Mouse (Mus musculus): Measurements from ENCODE around the gene Ndp. TPM values are rescaled to one million over a fixed set of nuclear protein-coding genes. Genes with fewer than 3 reads are reported as not detected.

Gene Ndp
- polyA plus RNA-seq, 1 experiment from 2014 or later = 9.4 TPM

GRCm38 (mm10) chrX:16894377-16895175 lies 17.0 kb downstream of the Ndp start:
- no peak overlapping the region for H3K4me2 ChIP-seq (ENCODE audit: low read length)
- H3K9ac ChIP-seq (replicated peaks; ENCODE audit: low read length) = no peak overlapping the region
- DNase-seq = peak; percentile 83
- H3K36me3 ChIP-seq (ENCODE audit: control insufficient read depth, insufficient read depth, low read length) = no peaks in the 10 kb centered on the region
- ATAC-seq (ENCODE audit: low FRiP score, low TSS enrichment) = peak; percentile 91
- H3K4me3 ChIP-seq (replicated peaks; ENCODE audit: low read depth, low read length) = no peak overlapping the region
- no peaks in the 10 kb centered on the region for H3K27me3 ChIP-seq (ENCODE audit: control insufficient read depth, insufficient read depth, low read length)
- no peaks in the 10 kb centered on the region for H3K4me1 ChIP-seq (ENCODE audit: control insufficient read depth, insufficient read depth, low read length)
- H3K9me3 ChIP-seq (ENCODE audit: control insufficient read depth, low read length) = no peaks in the 10 kb centered on the region
- H3K27ac ChIP-seq (replicated peaks; ENCODE audit: low read depth, low read length) = peak overlapping the region; percentile 49; the same call in 1 of the 2 replicates
- WGBS = 31% methylated on average over 5 of the region's 5 CpGs

GRCm38 (mm10) chrX:16867640-16868314 lies 43.8 kb downstream of the Ndp start:
- no peak for ATAC-seq (ENCODE audit: low FRiP score, low TSS enrichment)
- H3K27me3 ChIP-seq (ENCODE audit: control insufficient read depth, insufficient read depth, low read length) = no peaks in the 10 kb centered on the region
- no peaks in the 10 kb centered on the region for H3K36me3 ChIP-seq (ENCODE audit: control insufficient read depth, insufficient read depth, low read length)
- H3K9ac ChIP-seq (replicated peaks; ENCODE audit: low read length) = no peak overlapping the region
- H3K27ac ChIP-seq (replicated peaks; ENCODE audit: low read depth, low read length) = no peak overlapping the region
- H3K4me2 ChIP-seq (ENCODE audit: low read length) = no peak overlapping the region
- H3K4me3 ChIP-seq (replicated peaks; ENCODE audit: low read depth, low read length) = no peak overlapping the region
- no peaks in the 10 kb centered on the region for H3K4me1 ChIP-seq (ENCODE audit: control insufficient read depth, insufficient read depth, low read length)
- H3K9me3 ChIP-seq (ENCODE audit: control insufficient read depth, low read length) = no peaks in the 10 kb centered on the region
- DNase-seq = peak; percentile 46

GRCm38 (mm10) chrX:16860244-16860643 lies 51.3 kb downstream of the Ndp start:
- Histone ChIP-seq H3K4me3 (replicated peaks; ENCODE audit: low read depth, low read length) (no peak overlapping the region), H3K9ac (replicated peaks; ENCODE audit: low read length) (no peak overlapping the region), H3K9me3 (ENCODE audit: control insufficient read depth, low read length) (no peaks in the 10 kb centered on the region), H3K4me2 (ENCODE audit: low read length) (no peak overlapping the region), H3K4me1 (ENCODE audit: control insufficient read depth, insufficient read depth, low read length) (no peaks in the 10 kb centered on the region), H3K36me3 (ENCODE audit: control insufficient read depth, insufficient read depth, low read length) (no peaks in the 10 kb centered on the region), H3K27ac (replicated peaks; ENCODE audit: low read depth, low read length) (no peak overlapping the region), H3K27me3 (ENCODE audit: control insufficient read depth, insufficient read depth, low read length) (no peaks in the 10 kb centered on the region)
- DNase-seq (peak; percentile 14), ATAC-seq (ENCODE audit: low FRiP score, low TSS enrichment) (no peak)

GRCm38 (mm10) chrX:16846034-16846433 lies 65.5 kb downstream of the Ndp start:
- Histone ChIP-seq H3K27me3 (ENCODE audit: control insufficient read depth, insufficient read depth, low read length) (no peaks in the 10 kb centered on the region), H3K27ac (replicated peaks; ENCODE audit: low read depth, low read length) (no peak overlapping the region), H3K36me3 (ENCODE audit: control insufficient read depth, insufficient read depth, low read length) (no peaks in the 10 kb centered on the region), H3K4me2 (ENCODE audit: low read length) (no peak overlapping the region), H3K9ac (replicated peaks; ENCODE audit: low read length) (no peak overlapping the region), H3K9me3 (ENCODE audit: control insufficient read depth, low read length) (no peaks in the 10 kb centered on the region), H3K4me1 (ENCODE audit: control insufficient read depth, insufficient read depth, low read length) (no peaks in the 10 kb centered on the region), H3K4me3 (replicated peaks; ENCODE audit: low read depth, low read length) (no peak overlapping the region)
- WGBS = 95% methylated on average over 2 of the region's 2 CpGs
- no peak for ATAC-seq (ENCODE audit: low FRiP score, low TSS enrichment)
- no peak for DNase-seq

GRCm38 (mm10) chrX:16841443-16841842 lies 70.1 kb downstream of the Ndp start:
- Histone ChIP-seq H3K9ac (replicated peaks; ENCODE audit: low read length) (no peak overlapping the region), H3K27me3 (ENCODE audit: control insufficient read depth, insufficient read depth, low read length) (no peaks in the 10 kb centered on the region), H3K27ac (replicated peaks; ENCODE audit: low read depth, low read length) (no peak overlapping the region), H3K4me2 (ENCODE audit: low read length) (no peak overlapping the region), H3K4me3 (replicated peaks; ENCODE audit: low read depth, low read length) (no peak overlapping the region), H3K4me1 (ENCODE audit: control insufficient read depth, insufficient read depth, low read length) (no peaks in the 10 kb centered on the region), H3K36me3 (ENCODE audit: control insufficient read depth, insufficient read depth, low read length) (no peaks in the 10 kb centered on the region), H3K9me3 (ENCODE audit: control insufficient read depth, low read length) (no peaks in the 10 kb centered on the region)
- DNase-seq = no peak
- 84% methylated on average over 2 of the region's 2 CpGs for WGBS
- ATAC-seq (ENCODE audit: low FRiP score, low TSS enrichment) = no peak

- Histone ChIP-seq H3K9me3 (ENCODE audit: control insufficient read depth, low read length) (no peaks in the 10 kb centered on the region), H3K4me2 (ENCODE audit: low read length) (no peak overlapping the region), H3K4me3 (replicated peaks; ENCODE audit: low read depth, low read length) (no peak overlapping the region), H3K27me3 (ENCODE audit: control insufficient read depth, insufficient read depth, low read length) (no peaks in the 10 kb centered on the region), H3K4me1 (ENCODE audit: control insufficient read depth, insufficient read depth, low read length) (no peaks in the 10 kb centered on the region), H3K27ac (replicated peaks; ENCODE audit: low read depth, low read length) (no peak overlapping the region), H3K36me3 (ENCODE audit: control insufficient read depth, insufficient read depth, low read length) (no peaks in the 10 kb centered on the region), H3K9ac (replicated peaks; ENCODE audit: low read length) (no peak overlapping the region)
- DNase-seq = no peak
- WGBS = 90% methylated on average over 1 of the region's 1 CpGs
- ATAC-seq (ENCODE audit: low FRiP score, low TSS enrichment) = no peak
These were observed 74.3 kb downstream of the Ndp start for GRCm38 (mm10) chrX:16837293-16837692.

- Histone ChIP-seq H3K9ac (replicated peaks; ENCODE audit: low read length) (no peak overlapping the region), H3K4me3 (replicated peaks; ENCODE audit: low read depth, low read length) (no peak overlapping the region), H3K4me2 (ENCODE audit: low read length) (no peak overlapping the region), H3K27me3 (ENCODE audit: control insufficient read depth, insufficient read depth, low read length) (no peaks in the 10 kb centered on the region), H3K9me3 (ENCODE audit: control insufficient read depth, low read length) (no peaks in the 10 kb centered on the region), H3K36me3 (ENCODE audit: control insufficient read depth, insufficient read depth, low read length) (no peaks in the 10 kb centered on the region), H3K4me1 (ENCODE audit: control insufficient read depth, insufficient read depth, low read length) (no peaks in the 10 kb centered on the region), H3K27ac (replicated peaks; ENCODE audit: low read depth, low read length) (no peak overlapping the region)
- DNase-seq = no peak
- ATAC-seq (ENCODE audit: low FRiP score, low TSS enrichment) = no peak
These were observed 75.0 kb downstream of the Ndp start for GRCm38 (mm10) chrX:16836488-16837082.
